Mouse (Mus musculus): ENCODE results near the gene Gnb5.

GRCm38 (mm10) chr9:75319365-75319764 lies 13.3 kb downstream of the Gnb5 start:
- peak; percentile 28; the same call in 1 of the 2 replicates for TF ChIP-seq CTCF (IDR thresholded peaks at IDR 0.05; ENCODE audit: low read depth)
- no peak for TF ChIP-seq EP300 (IDR thresholded peaks at IDR 0.05; ENCODE audit: low read depth)

All from heart, postnatal 0 days (tissue).